Mouse (Mus musculus) layer of hippocampus, postnatal 36 days (tissue): ENCODE measurements around the gene Olfr1420. TPM values are rescaled to one million over a fixed set of nuclear protein-coding genes. Genes with fewer than 3 reads are reported as not detected.

ENCODE experiments used
- microRNA-seq, 2 experiments: library from miRNA; unstranded; fragments of <30 nt; microRNA quantifications; one replicate each; pipeline ENCODE4 v1.2.0; 2021
- total RNA-seq, 2 experiments: library from RNA; stranded (reverse); gene quantifications; 2 replicates each; pipeline ENCODE4 v1.2.3; 2021

The Olfr1420 gene
- total RNA-seq, 2 experiments from 2014 or later, result not detected

Small RNA genes lying within 50 kb of the gene (microRNA-seq; reads per million reads assigned to microRNA genes)
- gene Mir6994, result 4.2 to 4.4 reads per million in 2 experiments

Other genes starting within 250 kb of the Olfr1420 start
- not detected for gene Ms4a3, start 245.7 kb upstream of the Olfr1420 start, total RNA-seq
- gene Oosp2, start 226.0 kb upstream of the Olfr1420 start, total RNA-seq, result not detected
- gene Oosp1, start 195.4 kb upstream of the Olfr1420 start, total RNA-seq, result not detected
- gene Oosp3, start 189.5 kb upstream of the Olfr1420 start, total RNA-seq, result not detected
- gene Gif, start 139.0 kb upstream of the Olfr1420 start, total RNA-seq, result not detected
- 10 to 100 TPM; 33.4 to 34.5 TPM for gene Mrpl16, start 116.2 kb upstream of the Olfr1420 start, total RNA-seq
- gene Stx3, start 67.2 kb upstream of the Olfr1420 start, total RNA-seq, result 10 to 100 TPM; 28.2 to 36.3 TPM
- not detected for gene Olfr1417, start 47.3 kb upstream of the Olfr1420 start, total RNA-seq
- gene Olfr1418, start 25.5 kb upstream of the Olfr1420 start, total RNA-seq, result not detected
- not detected for gene Olfr1419, start 11.5 kb upstream of the Olfr1420 start, total RNA-seq
- 10 to 100 TPM; 19.8 to 24.8 TPM for gene Patl1, start 25.8 kb downstream of the Olfr1420 start, total RNA-seq
- gene Osbp, start 79.4 kb downstream of the Olfr1420 start, total RNA-seq, result 10 to 100 TPM; 51.1 to 52.3 TPM
- not detected for gene Olfr1423, start 154.8 kb downstream of the Olfr1420 start, total RNA-seq
- not detected for gene Olfr1424, start 176.1 kb downstream of the Olfr1420 start, total RNA-seq
- not detected for gene Olfr1425, start 191.2 kb downstream of the Olfr1420 start, total RNA-seq
- gene Olfr1426, start 205.4 kb downstream of the Olfr1420 start, total RNA-seq, result not detected
- not detected for gene Olfr1427, start 216.8 kb downstream of the Olfr1420 start, total RNA-seq
- gene Olfr1428, start 229.3 kb downstream of the Olfr1420 start, total RNA-seq, result not detected
- gene Olfr76, start 236.6 kb downstream of the Olfr1420 start, total RNA-seq, result not detected